In genomic region chr10:53512491-53512890, GRCm38 (mm10) we compare ENCODE assay signal across 21 mouse cellular contexts.
A peak's percentile ranks its signal among the peaks of the same experiment; 100 is the strongest.
DNase-seq lines count a peak whose midpoint lies in the region; TF ChIP-seq lines count a peak whose summit lies in the region.
"Had no signal": no experiment of that assay in that cellular context is flagged by ENCODE, and none has a peak within 500 bp of the region (broad histone marks: within the 10 kb centered on the region; RNA-seq: fewer than 3 reads in every experiment).

No protein-coding gene starts in this region.

- no peak for TF ChIP-seq EP300 in heart, adult 2 months (IDR thresholded peaks at IDR 0.05; ENCODE audit: insufficient read depth, low read depth, low read length)
- TF ChIP-seq EP300 in MEL (IDR thresholded peaks at IDR 0.05; ENCODE audit: low read depth in 1 of 2, low read length in 2 of 2), result no peak

- H3K9ac ChIP-seq in heart, adult 2 months (ENCODE audit: low read depth, low read length), result no peak overlapping the region
- no peak overlapping the region for H3K9ac ChIP-seq in MEL (ENCODE audit: control insufficient read depth, low read depth, low read length, poor library complexity, severe bottlenecking)
- H3K9ac ChIP-seq: embryonic facial prominence, embryonic 15.5 days; forebrain, embryonic 15.5 days; liver, embryonic 14.5 days; midbrain, embryonic 13.5 days had no signal

- H3K4me3 ChIP-seq in heart, adult 2 months, result no peak overlapping the region
- no peak overlapping the region for H3K4me3 ChIP-seq in heart, embryonic 10.5 days
- no peak overlapping the region for H3K4me3 ChIP-seq in left cerebral cortex, adult 2 months
- no peak overlapping the region for H3K4me3 ChIP-seq in MEL (ENCODE audit: control insufficient read depth in 1 of 2, insufficient read depth in 1 of 2, low read depth in 2 of 2, low read length in 2 of 2)
- H3K4me3 ChIP-seq in cortical plate, adult 2 months (ENCODE audit: insufficient read depth, low read length), result no peak overlapping the region
- H3K4me3 ChIP-seq: embryonic facial prominence, embryonic 15.5 days; forebrain, embryonic 15.5 days; midbrain, embryonic 13.5 days had no signal

- intact Hi-C loops in heart, adult 2 months (cut with DNase I), result no loop called here
- intact Hi-C loops in left cerebral cortex, adult 2 months (cut with DNase I), result no loop called here

- H3K79me2 ChIP-seq in heart, adult 2 months (replicated peaks; ENCODE audit: control insufficient read depth, insufficient read depth, low read length), result no peaks in the 10 kb centered on the region
- no peaks in the 10 kb centered on the region for H3K79me2 ChIP-seq in MEL (ENCODE audit: control insufficient read depth, insufficient read depth, low read length, poor library complexity)

- no peaks in the 10 kb centered on the region for H3K9me3 ChIP-seq in heart, embryonic 10.5 days
- no peaks in the 10 kb centered on the region for H3K9me3 ChIP-seq in MEL (replicated peaks; ENCODE audit: insufficient read depth, low read length)
- H3K9me3 ChIP-seq: embryonic facial prominence, embryonic 15.5 days; forebrain, embryonic 15.5 days; G1E; midbrain, embryonic 13.5 days had no signal

- no peak; the same call in 1 of the 2 replicates for TF ChIP-seq RAD21 in MEL (IDR thresholded peaks at IDR 0.05; ENCODE audit: low read depth, low read length)

- WGBS in heart, adult 2 months, result 89% methylated on average over 1 of the region's 1 CpGs
- WGBS in heart, embryonic 10.5 days, result no CpG with 5 or more reads among the region's 1 CpGs

- TF ChIP-seq CTCF in heart, adult 2 months (IDR thresholded peaks at IDR 0.05), result peak; percentile 52
- TF ChIP-seq CTCF in left cerebral cortex, adult 2 months (IDR thresholded peaks at IDR 0.05), result peak; percentile 38
- TF ChIP-seq CTCF in MEL (IDR thresholded peaks at IDR 0.05 in 2 of 3, conservative IDR thresholded peaks at IDR 0.05 in 1 of 3; ENCODE audit: control insufficient read depth in 1 of 3, insufficient read depth in 1 of 3, low read depth in 2 of 3, low read length in 3 of 3, poor library complexity in 1 of 3, severe bottlenecking in 1 of 3), result peak in 1 of 3 experiments; percentile 19; a peak in 1 of 6 replicates
- TF ChIP-seq CTCF in cortical plate, adult 2 months (IDR thresholded peaks at IDR 0.05; ENCODE audit: extremely low read depth, insufficient read depth, low read length), result peak; percentile 27; the same call in 1 of the 2 replicates

- H3K36me3 ChIP-seq in heart, adult 2 months (ENCODE audit: control insufficient read depth, insufficient read depth, low read length), result no peaks in the 10 kb centered on the region
- no peaks in the 10 kb centered on the region for H3K36me3 ChIP-seq in heart, embryonic 10.5 days
- H3K36me3 ChIP-seq in MEL (ENCODE audit: control insufficient read depth in 1 of 2, insufficient read depth in 2 of 2, low read length in 2 of 2), result no peaks in the 10 kb centered on the region
- H3K36me3 ChIP-seq: embryonic facial prominence, embryonic 15.5 days; forebrain, embryonic 15.5 days; G1E; midbrain, embryonic 13.5 days had no signal

- no peak for TF ChIP-seq POLR2A in heart, adult 2 months (IDR thresholded peaks at IDR 0.05; ENCODE audit: insufficient read depth, low read depth, low read length)
- no peak for TF ChIP-seq POLR2A in MEL (IDR thresholded peaks at IDR 0.05; ENCODE audit: control insufficient read depth in 1 of 2, insufficient read depth in 1 of 2, low read depth in 1 of 2, low read length in 2 of 2, poor library complexity in 1 of 2)
- TF ChIP-seq POLR2A in cortical plate, adult 2 months (IDR thresholded peaks at IDR 0.05; ENCODE audit: extremely low read depth, insufficient read depth, low read length), result no peak

- H3K4me1 ChIP-seq in heart, adult 2 months (ENCODE audit: control insufficient read depth, insufficient read depth, low read length), result peaks cover 7% of the 10 kb centered on the region
- peaks cover 5% of the 10 kb centered on the region; the same call in 1 of the 2 replicates for H3K4me1 ChIP-seq in heart, embryonic 10.5 days
- no peaks in the 10 kb centered on the region for H3K4me1 ChIP-seq in MEL (ENCODE audit: control insufficient read depth in 1 of 2, insufficient read depth in 2 of 2, low read length in 2 of 2)
- no peaks in the 10 kb centered on the region for H3K4me1 ChIP-seq in cortical plate, adult 2 months (ENCODE audit: control insufficient read depth, insufficient read depth, low read length)
- H3K4me1 ChIP-seq: embryonic facial prominence, embryonic 15.5 days; forebrain, embryonic 15.5 days; midbrain, embryonic 13.5 days had no signal

- DNase-seq in heart, adult 2 months, result no peak
- DNase-seq in heart, embryonic 10.5 days (ENCODE audit: low spot score), result no peak
- no peak for DNase-seq in left cerebral cortex, adult 2 months (ENCODE audit: extremely low spot score in 1 of 2, low spot score in 2 of 2)
- no peak for DNase-seq in left cerebral cortex, adult 8-10 months (ENCODE audit: low spot score in 2 of 2)
- DNase-seq in MEL (ENCODE audit: low read depth, low spot score), result no peak
- no peak for DNase-seq in gastrocnemius, adult 18-20 months (ENCODE audit: low spot score)
- DNase-seq: adrenal gland, postnatal 14 days; B cell, adult 2 months; cerebellum, adult 9-10 months; gastrocnemius, postnatal 25 days; heart, postnatal 10 days; kidney, adult 8-10 months; kidney, postnatal 25 days; lung, postnatal 10 days had no signal

- no peaks in the 10 kb centered on the region for H3K27me3 ChIP-seq in heart, adult 2 months (ENCODE audit: control insufficient read depth, insufficient read depth, low read length)
- H3K27me3 ChIP-seq in heart, embryonic 10.5 days (ENCODE audit: insufficient read depth, poor library complexity, severe bottlenecking), result no peaks in the 10 kb centered on the region; the same call in 1 of the 2 replicates
- H3K27me3 ChIP-seq in MEL (ENCODE audit: control insufficient read depth in 1 of 2, insufficient read depth in 2 of 2, low read length in 2 of 2), result no peaks in the 10 kb centered on the region
- H3K27me3 ChIP-seq: CH12.LX; embryonic facial prominence, embryonic 15.5 days; forebrain, embryonic 15.5 days; midbrain, embryonic 13.5 days had no signal

- H3K27ac ChIP-seq in heart, adult 2 months, result no peak overlapping the region
- H3K27ac ChIP-seq in heart, embryonic 10.5 days, result no peak overlapping the region
- no peak overlapping the region for H3K27ac ChIP-seq in left cerebral cortex, adult 2 months
- H3K27ac ChIP-seq in MEL (ENCODE audit: control insufficient read depth, low read depth, low read length), result no peak overlapping the region
- H3K27ac ChIP-seq in cortical plate, adult 2 months (ENCODE audit: insufficient read depth, low read length), result no peak overlapping the region
- H3K27ac ChIP-seq: embryonic facial prominence, embryonic 15.5 days; forebrain, embryonic 15.5 days; liver, embryonic 14.5 days; midbrain, embryonic 13.5 days had no signal

TF ChIP-seq in MEL, 35 proteins besides CTCF, POLR2A, EP300 and RAD21:
- TF ChIP-seq POLR2AphosphoS2 (IDR thresholded peaks at IDR 0.05; ENCODE audit: low read length) (no peak), SMC3 (IDR thresholded peaks at IDR 0.05; ENCODE audit: low read depth, low read length) (peak; percentile 40), TBP (IDR thresholded peaks at IDR 0.05; ENCODE audit: low read depth, low read length) (no peak), MXI1 (IDR thresholded peaks at IDR 0.05; ENCODE audit: low read depth, low read length) (no peak)
